Mouse (Mus musculus) megakaryocyte, embryonic 14.5 days (primary cell): ENCODE data around the gene Rnase10.

Experiments used
- FLI1 ChIP-seq: IDR thresholded peaks from 2 replicates; pipeline ENCODE4 v1.6.1; 2012; ENCODE audit warnings: low read length, inconsistent platforms, mixed read lengths
- GATA1 ChIP-seq: IDR thresholded peaks from 3 replicates; pipeline ENCODE4 v1.6.1; 2012; ENCODE audit warnings: mixed read lengths, low read length, inconsistent platforms, borderline replicate concordance

GRCm38 (mm10) chr14:51050063-51050462, 42.5 kb downstream of the Rnase10 start, which contains the start of gene Rnase11:
- no peak for TF ChIP-seq GATA1
- no peak for TF ChIP-seq FLI1
